Mouse (Mus musculus): Measurements from ENCODE around the gene Gm4553.
"Not testable (repeated sequence)": the region's sequence is repeated elsewhere in the genome, so short reads cannot be mapped to it uniquely, and the experiment has no call there.

Gm4553 gene

DNA sequence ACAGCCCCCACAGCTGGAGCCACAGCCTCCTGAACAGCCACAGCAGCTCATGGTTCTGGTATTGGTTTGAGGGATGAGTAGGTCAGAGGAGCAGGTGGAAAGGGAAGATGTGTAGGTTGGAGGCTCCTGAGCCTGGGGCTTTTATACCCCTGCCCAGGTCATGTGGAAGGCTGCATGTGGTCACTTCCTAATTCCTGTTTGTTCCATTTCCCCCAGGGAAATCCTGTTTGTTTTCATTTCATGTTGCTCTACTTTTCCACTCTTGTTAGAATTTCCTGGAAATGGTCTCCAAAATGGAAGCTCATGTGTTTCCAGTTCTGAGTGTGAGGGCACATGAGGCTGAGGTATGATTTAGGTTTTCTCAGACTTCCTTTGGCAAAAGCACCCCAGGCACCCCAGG, at the start of gene Gm4553:
Gene Gm4553 (minus strand): TSS at position 101 of the 400 bp plus-strand sequence.
- DNase-seq (ENCODE audit: extremely low read depth, low read depth), result not testable (repeated sequence)

DNA sequence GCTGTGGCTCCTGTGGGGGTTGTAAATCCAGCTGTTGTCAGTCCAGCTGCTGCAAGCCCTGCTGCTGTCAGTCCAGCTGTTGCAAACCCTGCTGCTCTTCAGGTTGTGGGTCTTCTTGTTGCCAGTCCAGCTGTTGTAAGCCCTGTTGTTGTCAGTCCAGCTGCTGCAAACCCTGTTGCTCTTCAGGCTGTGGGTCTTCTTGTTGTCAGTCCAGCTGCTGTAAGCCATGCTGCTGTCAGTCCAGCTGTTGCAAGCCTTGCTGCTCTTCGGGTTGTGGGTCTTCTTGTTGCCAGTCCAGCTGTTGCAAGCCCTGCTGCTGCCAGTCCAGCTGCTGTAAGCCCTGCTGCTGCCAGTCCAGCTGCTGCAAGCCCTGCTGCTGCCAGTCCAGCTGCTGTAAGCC, 46.6 kb upstream of the Gm4553 start:
- not testable (repeated sequence) for DNase-seq (ENCODE audit: extremely low read depth, low read depth)

DNA sequence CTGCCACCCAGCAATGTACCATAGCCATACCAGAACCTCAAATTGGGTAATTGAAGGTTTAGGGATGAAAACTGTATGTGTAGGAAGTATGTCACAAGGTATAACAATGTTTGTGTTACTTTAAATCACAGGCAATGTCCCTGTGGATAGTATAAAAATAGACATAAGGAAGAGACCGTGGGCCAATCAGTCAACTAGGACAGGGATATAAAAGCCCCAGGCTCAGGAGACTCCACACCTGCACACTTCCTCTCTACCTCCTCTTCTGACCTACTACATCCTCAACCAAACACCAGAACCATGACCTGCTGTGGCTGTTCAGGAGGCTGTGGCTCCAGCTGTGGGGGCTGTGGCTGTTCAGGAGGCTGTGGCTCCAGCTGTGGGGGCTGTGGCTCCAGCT, 46.0 kb upstream of the Gm4553 start, which contains the start of gene Gm7579:
Gene Gm7579 (plus strand): TSS at position 301 of the 400 bp plus-strand sequence.
- no peak for DNase-seq (ENCODE audit: extremely low read depth, low read depth)

DNA sequence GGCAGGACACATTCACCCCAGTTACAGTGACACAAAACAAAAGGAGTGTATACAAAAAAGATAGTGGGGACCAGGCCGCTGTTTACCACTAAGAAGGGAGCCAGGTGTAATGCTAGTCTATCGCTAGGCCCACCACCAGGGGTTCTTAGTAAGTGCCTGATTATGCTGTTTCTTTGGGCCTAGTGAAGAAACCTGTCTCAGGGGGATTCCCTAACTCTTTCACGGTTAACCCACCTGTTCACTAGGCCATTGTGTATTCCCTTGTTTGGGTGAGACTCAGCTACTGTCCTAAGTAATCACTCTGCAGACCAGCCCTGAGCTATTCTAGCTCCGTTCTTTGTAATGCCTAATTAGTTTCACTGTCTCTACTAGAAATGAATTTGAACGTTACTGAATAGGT, 41.4 kb upstream of the Gm4553 start:
- not testable (repeated sequence) for DNase-seq (ENCODE audit: extremely low read depth, low read depth)

DNA sequence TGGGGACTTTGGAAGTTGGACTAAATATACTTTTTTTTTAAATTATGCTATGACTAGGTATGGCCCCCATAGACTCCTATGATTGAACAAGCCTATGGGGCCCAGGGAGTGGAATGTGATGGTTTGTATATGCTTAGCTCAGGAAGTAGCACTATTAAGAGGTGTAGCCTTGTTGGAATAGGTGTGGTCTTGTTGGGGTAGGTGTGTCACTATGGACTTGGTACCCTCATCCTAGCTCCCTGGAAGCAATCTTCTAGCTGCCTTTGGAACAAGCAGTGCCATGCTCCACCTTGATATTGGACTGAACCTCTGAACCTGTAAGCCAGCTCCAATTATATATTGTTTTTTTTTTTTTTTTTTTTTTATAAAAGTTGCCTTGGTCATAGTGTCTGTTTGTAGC, 39.9 kb upstream of the Gm4553 start:
- no peak for DNase-seq (ENCODE audit: extremely low read depth, low read depth)

DNA sequence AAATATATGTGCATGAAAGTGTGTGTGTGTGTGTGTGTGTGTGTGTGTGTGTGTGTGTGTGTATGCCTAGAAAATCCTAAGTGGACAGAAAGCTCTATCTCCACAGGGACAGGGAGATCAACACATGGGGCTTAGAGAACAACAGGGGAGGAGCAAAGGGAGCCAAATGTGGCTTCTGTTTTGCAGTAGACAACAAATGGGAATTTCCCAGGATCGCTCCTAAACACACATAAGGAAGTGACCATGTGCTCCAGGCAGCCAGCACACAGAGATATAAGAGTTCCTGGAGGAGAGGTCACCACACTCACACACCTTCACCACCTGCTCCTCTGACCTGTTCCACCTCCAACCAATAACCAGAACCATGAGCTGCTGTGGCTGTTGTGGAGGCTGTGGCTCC, 35.5 kb upstream of the Gm4553 start, which contains the start of gene Krtap5-3:
Gene Krtap5-3 (plus strand): TSS at position 301 of the 400 bp plus-strand sequence.
- DNase-seq (ENCODE audit: extremely low read depth, low read depth), result no peak

DNA sequence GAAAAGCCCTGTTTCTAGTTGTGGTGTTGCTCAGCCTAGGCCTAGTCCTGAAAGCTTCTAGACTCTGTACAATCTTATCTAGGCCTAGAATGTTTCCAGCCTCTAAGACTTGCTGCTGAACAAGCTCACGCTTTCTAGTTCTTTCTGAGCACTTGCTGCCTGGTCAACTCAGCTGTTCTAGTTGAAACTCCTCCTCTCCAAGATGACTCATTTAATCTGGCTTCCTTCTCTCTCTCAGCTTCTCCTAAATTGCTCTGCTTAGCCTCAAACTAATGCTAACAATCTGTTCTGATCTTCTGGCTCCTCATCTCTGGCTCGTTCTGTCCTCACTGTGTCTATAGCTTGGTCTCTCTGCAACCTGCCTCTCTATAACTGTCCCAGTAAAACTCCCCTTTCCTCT, 33.2 kb upstream of the Gm4553 start:
- DNase-seq (ENCODE audit: extremely low read depth, low read depth), result no peak

DNA sequence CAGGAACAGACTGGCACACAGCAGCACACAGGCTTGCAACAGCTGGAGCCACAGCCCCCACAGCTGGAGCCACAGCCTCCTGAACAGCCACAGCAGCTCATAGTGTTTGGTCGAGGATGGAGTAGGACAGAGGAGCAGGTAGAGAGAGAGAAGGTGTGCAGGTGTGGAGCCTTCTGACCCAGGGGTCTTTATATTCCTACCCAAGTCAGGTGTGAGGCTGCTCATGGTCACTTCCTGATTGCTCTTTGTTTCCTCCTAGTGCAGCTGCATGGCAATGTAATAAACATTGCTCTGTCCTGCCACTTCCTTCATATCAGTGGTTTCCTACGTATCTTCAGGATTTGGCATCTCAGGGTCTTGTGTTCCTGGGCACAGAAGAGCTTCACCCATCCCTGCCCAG, 24.8 kb upstream of the Gm4553 start, which contains the start of gene Gm10153:
Gene Gm10153 (minus strand): TSS at position 101 of the 400 bp plus-strand sequence.
- DNase-seq (ENCODE audit: extremely low read depth, low read depth), result no peak

DNA sequence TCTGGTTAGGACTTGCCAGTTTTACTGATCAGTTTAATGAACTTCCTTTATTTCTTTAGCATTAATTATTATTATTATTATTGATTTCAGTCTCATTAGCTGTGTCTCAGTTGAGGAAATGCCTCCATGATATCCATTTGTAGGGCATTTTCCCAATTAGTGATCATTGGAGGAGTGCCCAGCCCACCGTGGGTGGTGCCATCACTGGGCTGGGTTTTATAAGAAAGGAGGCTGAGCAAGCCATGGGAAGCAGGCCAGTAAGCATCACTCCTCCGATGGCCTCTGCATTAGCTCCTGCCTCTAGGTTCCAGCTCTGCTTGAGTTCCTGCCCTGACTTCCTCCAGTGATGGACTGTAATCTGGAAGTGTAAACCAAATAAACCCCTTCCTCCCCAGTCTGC, 22.6 kb upstream of the Gm4553 start:
- DNase-seq (ENCODE audit: extremely low read depth, low read depth), result no peak

DNA sequence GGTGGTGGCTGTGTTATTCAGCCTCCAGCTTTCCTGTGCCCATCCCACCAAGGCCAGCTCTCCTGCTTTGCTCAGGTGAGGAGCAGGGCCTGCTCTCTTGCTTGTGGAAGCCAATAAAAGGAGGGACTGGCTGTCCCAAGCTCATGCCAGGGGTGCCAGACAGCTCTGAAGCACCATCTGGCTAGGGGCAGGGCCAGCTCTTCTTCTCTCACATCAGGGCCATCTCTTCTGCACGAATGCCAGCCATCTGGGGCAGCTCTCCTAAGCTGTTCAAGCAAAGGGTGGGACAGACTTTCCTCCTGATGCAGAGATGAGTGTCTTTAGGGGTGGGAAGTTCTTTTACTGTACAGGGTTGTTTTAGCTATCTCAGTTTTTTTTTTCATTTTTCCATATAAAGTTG, 15.5 kb upstream of the Gm4553 start:
- no peak for DNase-seq (ENCODE audit: extremely low read depth, low read depth)

DNA sequence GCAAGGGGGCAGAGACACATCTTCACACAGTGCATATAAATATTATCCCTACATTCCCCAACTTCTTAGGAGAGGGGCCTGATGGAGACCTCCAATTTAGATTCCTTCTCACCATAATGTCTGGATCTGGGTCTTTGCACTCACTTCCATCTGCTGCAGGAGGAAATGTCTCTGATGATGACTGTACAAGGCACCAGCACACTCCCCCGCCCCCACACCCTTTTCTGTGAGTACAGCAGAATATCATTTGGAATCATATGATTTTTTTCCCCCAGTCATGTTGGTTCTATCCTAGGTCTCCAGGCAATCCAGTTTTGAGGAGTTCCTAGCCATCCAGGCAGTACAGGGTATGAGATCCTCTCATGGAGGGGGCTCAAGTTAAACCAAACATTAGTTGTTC, 13.1 kb upstream of the Gm4553 start:
- DNase-seq (ENCODE audit: extremely low read depth, low read depth), result no peak

DNA sequence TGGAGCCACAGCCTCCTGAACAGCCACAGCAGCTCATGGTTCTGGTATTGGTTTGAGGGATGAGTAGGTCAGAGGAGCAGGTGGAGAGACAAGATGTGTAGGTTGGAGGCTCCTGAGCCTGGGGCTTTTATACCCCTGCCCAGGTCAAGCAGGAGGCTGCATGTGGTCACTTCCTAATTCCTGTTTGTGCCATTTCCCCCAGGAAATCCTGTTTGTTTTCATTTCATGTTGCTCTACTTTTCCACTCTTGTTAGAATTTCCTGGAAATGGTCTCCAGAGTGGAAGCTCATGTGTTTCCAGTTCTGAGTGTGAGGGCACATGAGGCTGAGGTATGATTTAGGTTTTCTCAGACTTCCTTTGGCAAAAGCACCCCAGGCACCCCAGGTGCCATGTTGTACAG, 10.4 kb upstream of the Gm4553 start, which contains the start of gene Krtap5-2:
Gene Krtap5-2 (minus strand): TSS at position 101 of the 400 bp plus-strand sequence.
- DNase-seq (ENCODE audit: extremely low read depth, low read depth), result not testable (repeated sequence)

DNA sequence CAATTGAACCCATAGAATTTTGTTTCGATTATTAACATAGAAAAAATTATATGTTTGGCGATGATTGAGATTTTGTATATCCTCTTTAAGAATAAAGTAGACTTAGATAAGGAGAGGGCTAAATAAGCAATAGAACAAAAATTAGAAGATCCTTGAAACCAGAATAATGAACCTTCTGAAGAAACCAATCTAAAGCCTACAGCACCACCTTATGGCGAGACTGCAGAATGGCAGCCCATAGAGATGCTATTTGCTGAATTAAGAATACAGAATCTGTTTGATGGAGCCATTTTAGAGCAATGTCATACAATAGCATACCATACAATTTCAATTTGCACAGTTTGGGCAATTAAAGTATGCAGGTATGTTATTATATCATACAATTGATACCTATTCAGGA, 4.3 kb upstream of the Gm4553 start:
- peak; percentile 21 for DNase-seq (ENCODE audit: extremely low read depth, low read depth)

DNA sequence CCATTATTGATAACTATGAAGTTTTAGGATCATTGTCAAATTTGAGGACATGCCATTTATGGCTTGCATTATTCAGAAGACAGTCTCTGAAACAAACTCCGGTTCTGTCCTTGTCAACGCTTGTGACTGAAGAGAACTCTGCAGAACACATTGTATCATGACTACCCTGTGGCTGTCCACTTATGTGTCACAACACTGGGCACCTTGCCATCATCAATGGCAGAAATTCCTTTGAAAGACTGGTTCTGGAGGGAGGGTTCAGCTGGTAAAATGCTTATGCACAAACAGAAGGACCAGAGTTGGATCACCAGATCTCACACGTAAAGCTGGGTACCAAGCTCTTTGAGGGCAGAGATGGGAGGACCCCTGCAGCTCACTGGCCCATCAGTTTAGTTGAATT, 6.2 kb downstream of the Gm4553 start:
- no peak for DNase-seq (ENCODE audit: extremely low read depth, low read depth)

DNA sequence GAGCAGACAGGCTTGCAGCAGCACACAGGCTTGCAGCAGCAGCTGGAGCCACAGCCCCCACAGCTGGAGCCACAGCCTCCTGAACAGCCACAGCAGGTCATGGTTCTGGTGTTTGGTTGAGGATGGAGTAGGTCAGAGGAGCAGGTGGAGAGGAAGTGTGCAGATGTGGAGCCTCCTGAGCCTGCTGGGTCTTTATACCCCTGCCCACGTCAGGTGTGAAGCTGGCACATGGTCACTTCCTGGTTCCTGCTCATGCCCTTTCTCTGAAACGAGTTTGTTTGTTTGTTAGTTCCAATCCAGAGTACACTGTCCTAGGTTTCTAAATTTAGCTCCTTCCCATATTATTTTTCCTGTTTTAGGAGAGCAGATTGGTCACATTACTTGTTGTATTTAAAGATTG, 8.5 kb downstream of the Gm4553 start, which contains the start of gene Gm29735:
Gene Gm29735 (minus strand): TSS at position 101 of the 400 bp plus-strand sequence.
- not testable (repeated sequence) for DNase-seq (ENCODE audit: extremely low read depth, low read depth)

DNA sequence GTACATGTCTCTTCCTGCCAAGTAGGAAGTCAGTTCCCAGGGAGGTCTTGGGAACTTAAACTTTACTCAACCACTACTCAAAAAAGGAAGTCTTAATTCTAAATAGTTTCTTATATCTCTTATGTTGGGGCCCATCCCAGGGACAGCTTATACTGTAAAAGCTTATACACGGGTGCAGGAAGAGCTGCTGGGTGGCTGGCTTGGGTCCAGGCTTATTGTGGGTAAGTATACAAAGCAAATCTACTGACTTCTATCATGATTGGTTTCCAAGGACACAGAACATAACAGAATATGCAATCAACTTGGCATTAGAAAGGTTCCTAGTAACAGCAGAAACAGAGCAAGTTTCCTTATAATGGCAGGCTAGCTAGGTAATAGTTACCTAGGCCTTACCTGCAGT, 10.2 kb downstream of the Gm4553 start:
- DNase-seq (ENCODE audit: extremely low read depth, low read depth), result no peak

DNA sequence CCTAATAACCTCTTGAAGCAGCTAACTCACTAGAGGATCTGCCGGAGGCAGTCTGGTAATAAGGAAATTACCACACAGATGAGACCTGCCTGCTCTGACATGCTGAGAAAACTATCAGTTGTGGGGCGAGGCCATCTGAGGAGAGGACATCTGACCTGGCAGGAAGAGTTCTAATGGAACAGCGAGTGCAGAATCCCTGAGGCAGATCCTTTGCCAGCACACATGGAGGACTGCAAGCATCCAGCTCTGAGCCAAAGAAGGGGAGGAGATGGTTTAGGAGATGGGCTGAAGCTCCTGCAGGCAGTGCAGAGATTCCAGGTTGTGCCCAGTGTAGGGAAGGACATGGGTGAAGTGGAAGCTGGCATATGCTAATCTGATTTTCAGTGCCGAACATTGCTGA, 13.3 kb downstream of the Gm4553 start:
- no peak for DNase-seq (ENCODE audit: extremely low read depth, low read depth)

DNA sequence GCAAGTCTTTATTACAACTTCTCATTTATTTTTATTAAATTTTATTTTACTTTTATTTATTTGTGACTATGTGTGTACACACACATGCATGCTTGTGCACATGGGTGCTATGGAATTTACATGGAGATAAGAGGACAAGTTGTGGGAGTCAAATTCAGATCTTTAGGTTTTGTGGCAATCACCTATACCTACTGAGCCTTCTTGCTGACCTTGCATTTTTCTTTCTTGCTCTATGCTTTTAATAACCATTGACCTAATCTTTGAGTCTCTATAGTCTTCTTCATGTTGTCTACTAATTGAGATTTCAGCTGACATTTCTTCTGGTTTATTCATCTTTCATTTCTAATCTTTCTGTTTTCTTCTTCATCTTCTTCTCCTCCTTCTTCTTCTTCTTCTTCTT, 16.9 kb downstream of the Gm4553 start:
- DNase-seq (ENCODE audit: extremely low read depth, low read depth), result no peak

DNA sequence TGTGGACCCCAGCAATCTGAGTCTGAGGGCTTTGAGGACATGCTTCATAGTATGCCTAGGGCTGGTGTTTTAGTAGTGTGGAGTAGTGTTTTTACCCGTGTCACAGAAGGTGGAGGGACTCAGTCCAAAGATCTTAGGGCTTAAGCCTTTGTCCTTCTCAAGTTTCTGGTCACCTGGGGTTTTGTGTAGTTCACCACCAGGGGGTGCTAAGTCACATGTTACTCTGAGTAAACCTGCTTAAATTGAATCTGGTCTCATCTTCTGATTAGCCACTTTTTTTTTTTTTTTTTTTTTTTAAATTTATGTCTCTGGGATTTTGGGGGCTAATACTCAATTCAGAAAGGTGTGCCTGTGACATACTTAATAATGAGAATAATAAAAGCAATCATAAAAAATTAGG, 19.5 kb downstream of the Gm4553 start:
- peak; percentile 6 for DNase-seq (ENCODE audit: extremely low read depth, low read depth)

DNA sequence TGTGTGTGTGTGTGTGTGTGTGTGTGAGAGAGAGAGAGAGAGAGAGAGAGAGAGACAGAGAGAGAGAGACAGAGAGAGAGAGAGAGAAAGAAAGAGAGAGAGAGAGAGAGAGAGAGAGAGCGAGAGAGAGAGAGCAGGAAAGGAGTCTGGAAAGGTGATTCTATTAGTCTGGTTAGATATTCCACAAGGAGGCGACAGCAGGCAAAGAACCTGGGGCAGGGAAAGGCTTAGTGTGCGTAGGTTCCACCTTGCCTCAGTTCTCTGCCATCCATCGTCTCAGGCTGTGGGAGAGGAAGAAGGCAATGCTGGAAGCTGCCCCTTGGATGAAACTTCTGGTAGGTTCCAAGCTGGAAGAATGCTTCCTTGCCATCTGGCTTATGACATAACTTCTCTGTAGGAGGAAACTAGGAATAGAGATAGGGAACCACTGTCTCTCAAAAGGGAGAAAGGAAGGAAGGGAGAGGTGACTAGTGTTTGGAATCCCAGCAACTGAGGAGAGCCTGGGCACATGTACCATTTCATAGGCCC, 20.1 kb downstream of the Gm4553 start:
- no peak for DNase-seq (ENCODE audit: extremely low read depth, low read depth)

DNA sequence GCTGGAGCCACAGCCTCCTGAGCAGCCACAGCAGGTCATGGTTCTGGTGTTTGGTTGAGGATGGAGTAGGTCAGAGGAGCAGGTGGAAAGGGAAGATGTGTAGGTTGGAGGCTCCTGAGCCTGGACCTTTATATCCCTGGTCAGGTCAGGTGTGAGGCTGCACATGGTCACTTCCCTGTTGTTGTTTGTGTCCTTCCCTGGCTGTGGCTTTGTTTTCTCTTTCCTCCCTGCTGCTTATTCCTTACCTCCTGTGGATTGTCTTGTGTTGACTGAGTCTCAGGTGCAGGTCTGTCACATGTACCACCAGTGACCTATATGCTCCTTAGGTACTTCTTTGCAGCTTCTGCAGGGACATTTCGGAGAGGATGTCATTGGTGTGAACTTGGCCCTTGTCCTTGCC, 21.0 kb downstream of the Gm4553 start, which contains the start of gene Gm45337:
Gene Gm45337 (minus strand): TSS at position 101 of the 400 bp plus-strand sequence.
- DNase-seq (ENCODE audit: extremely low read depth, low read depth), result no peak

DNA sequence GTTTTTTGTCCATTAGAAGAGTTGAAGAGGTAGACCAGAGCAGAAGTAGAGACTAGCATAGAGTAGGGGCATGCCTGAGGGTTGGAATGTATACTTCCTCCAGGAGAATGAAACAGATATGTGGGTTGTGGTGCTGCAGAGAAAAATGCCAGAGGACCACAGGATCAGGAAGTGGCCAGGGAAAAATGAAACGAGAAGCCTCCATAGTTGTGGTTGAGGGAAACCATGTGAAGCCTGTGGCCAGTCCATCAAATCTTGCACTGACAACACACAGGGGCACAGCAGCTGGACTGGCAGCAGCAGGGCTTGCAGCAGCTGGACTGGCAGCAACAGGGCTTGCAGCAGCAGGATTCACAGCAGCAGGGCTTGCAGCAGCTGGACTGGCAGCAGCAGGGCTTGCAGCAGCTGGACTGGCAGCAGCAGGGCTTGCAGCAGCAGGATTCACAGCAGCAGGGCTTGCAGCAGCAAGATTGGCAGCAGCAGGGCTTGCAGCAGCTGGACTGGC, 22.0 kb downstream of the Gm4553 start:
- not testable (repeated sequence) for DNase-seq (ENCODE audit: extremely low read depth, low read depth)

DNA sequence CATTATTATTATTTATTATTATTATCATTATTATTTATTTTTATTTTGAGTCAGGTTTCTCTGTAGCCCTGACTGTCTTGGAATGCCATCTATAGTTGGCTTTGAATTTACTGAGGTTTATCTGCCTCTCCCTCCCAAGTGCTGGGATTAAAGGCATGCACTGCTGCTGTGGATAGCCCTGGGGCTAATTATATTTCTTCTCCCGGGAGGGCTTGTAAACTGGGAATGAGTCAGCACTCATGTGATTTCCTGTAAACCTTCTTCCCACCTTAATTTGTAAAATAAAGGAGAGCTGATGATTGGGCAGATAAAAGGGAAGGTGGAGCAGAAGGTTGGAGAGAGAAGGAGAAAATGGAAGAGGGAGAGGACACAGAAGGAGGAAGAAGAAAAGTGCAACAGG, 24.8 kb downstream of the Gm4553 start:
- DNase-seq (ENCODE audit: extremely low read depth, low read depth), result no peak
